Mouse (Mus musculus) ES-E14 (cell line): Measurements from ENCODE around the gene Bag5. TPM values are rescaled to one million over a fixed set of nuclear protein-coding genes. Genes with fewer than 3 reads are reported as not detected.

ENCODE experiments used
- DNase-seq: peaks from one replicate; pipeline ENCODE4 v3.0.0-alpha.2; 2013; ENCODE audit warnings: low read depth, low spot score
- H3K27ac ChIP-seq: 2 replicates; pipeline ENCODE4 v1.5.1; 2012; ENCODE audit warnings: low read depth, mild to moderate bottlenecking, low read length, moderate library complexity, mixed read lengths; ENCODE audit not compliant: poor library complexity, insufficient read depth, severe bottlenecking
- H3K36me3 ChIP-seq: 2 replicates; pipeline ENCODE4 v1.6.1; 2012; ENCODE audit warnings: mild to moderate bottlenecking, low read length, moderate library complexity, mixed read lengths; ENCODE audit not compliant: control insufficient read depth, poor library complexity, insufficient read depth, severe bottlenecking
- H3K4me1 ChIP-seq, 2 experiments: fragments of 150-350 bp in 1 of 2; sonication (generic) in 1 of 2; 2 replicates each; pipeline ENCODE4 v1.6.1; 2012; ENCODE audit warnings: low read length in 2 of 2, mild to moderate bottlenecking in 1 of 2, mixed read lengths in 1 of 2; ENCODE audit not compliant: control insufficient read depth in 2 of 2, insufficient read depth in 2 of 2, poor library complexity in 1 of 2
- H3K4me3 ChIP-seq, 2 experiments: fragments of 150-350 bp in 1 of 2; sonication (generic) in 1 of 2; 2 replicates each; pipeline ENCODE4 v1.5.1; 2012; ENCODE audit warnings: low read length in 2 of 2, low read depth in 1 of 2, mild to moderate bottlenecking in 1 of 2, mixed read lengths in 1 of 2; ENCODE audit not compliant: insufficient read depth in 1 of 2, poor library complexity in 1 of 2, severe bottlenecking in 1 of 2
- H3K9ac ChIP-seq: 2 replicates; pipeline ENCODE4 v1.6.1; 2012; ENCODE audit warnings: low read depth, mild to moderate bottlenecking, low read length, mixed read lengths; ENCODE audit not compliant: poor library complexity, insufficient read depth, severe bottlenecking
- H3K9me3 ChIP-seq: fragments of 150-350 bp; sonication (generic); 2 replicates; pipeline ENCODE4 v1.6.1; 2012; ENCODE audit warnings: low read depth, mild to moderate bottlenecking, low read length; ENCODE audit not compliant: control insufficient read depth, insufficient read depth
- CHD2 ChIP-seq: IDR thresholded peaks from 2 replicates; pipeline ENCODE4 v1.6.1; 2014; ENCODE audit warnings: mild to moderate bottlenecking, low read depth, low read length, inconsistent platforms
- HCFC1 ChIP-seq: IDR thresholded peaks from 2 replicates; pipeline ENCODE4 v1.6.1; 2012; ENCODE audit warnings: low read length, inconsistent platforms, borderline replicate concordance; ENCODE audit not compliant: insufficient read depth
- MAFK ChIP-seq: IDR thresholded peaks from 2 replicates; pipeline ENCODE4 v1.6.1; 2014; ENCODE audit warnings: mild to moderate bottlenecking, low read depth, low read length, inconsistent platforms; ENCODE audit not compliant: insufficient read depth
- ZC3H11A ChIP-seq: IDR thresholded peaks from 2 replicates; pipeline ENCODE4 v1.6.1; 2012; ENCODE audit warnings: low read depth, mild to moderate bottlenecking, inconsistent platforms, low read length, borderline replicate concordance
- ZNF384 ChIP-seq: IDR thresholded peaks from 2 replicates; pipeline ENCODE4 v1.6.1; 2012; ENCODE audit warnings: low read depth, low read length, inconsistent platforms
- in situ Hi-C, 2 experiments: fragments of 600-800 bp; cut with MboI; formaldehyde crosslinking; loops; one replicate each; pipeline ENCODE4 v1.15.1; 2025; ENCODE audit warnings: low sequenced_read_pairs in 2 of 2, inconsistent platforms in 1 of 2; ENCODE audit not compliant: unreplicated experiment in 2 of 2
- total RNA-seq: library from RNA; depleted of rRNA; stranded (reverse); fragments of 300-350 nt; gene quantifications from 2 replicates; pipeline ENCODE4 v1.2.3, GENCODE M21; 2012

The Bag5 gene
- total RNA-seq, 1 experiment = 14.8 TPM

GRCm38 (mm10) chr12:111712476-111712875, 581 bp downstream of the Bag5 start:
- peak overlapping the region; percentile 84 to 93 for H3K4me3 ChIP-seq
- H3K9me3 ChIP-seq = no peaks in the 10 kb centered on the region
- DNase-seq = no peak
- H3K27ac ChIP-seq = 0 out of 2 replicates have a peak overlapping the region, but pooled peaks have one; percentile 17
- H3K9ac ChIP-seq = peak overlapping the region; percentile 86
- TF ChIP-seq CHD2 (no peak), MAFK (no peak), ZC3H11A (no peak), ZNF384 (no peak), HCFC1 (no peak)
- peaks cover 12% of the 10 kb centered on the region for H3K36me3 ChIP-seq
- H3K4me1 ChIP-seq = peaks cover 0 to 18% of the 10 kb centered on the region in 2 experiments; a peak in 3 of 4 replicates
- in situ Hi-C loops = no loop called here

- H3K4me3 ChIP-seq = no peak overlapping the region
- H3K27ac ChIP-seq = no peak overlapping the region
- TF ChIP-seq MAFK (no peak), CHD2 (no peak), HCFC1 (no peak), ZNF384 (no peak), ZC3H11A (no peak)
- in situ Hi-C loops = no loop called here
- no peak overlapping the region for H3K9ac ChIP-seq
- H3K4me1 ChIP-seq = peaks cover 0 to 17% of the 10 kb centered on the region in 2 experiments; a peak in 2 of 4 replicates
- no peak for DNase-seq
- no peaks in the 10 kb centered on the region for H3K9me3 ChIP-seq
- H3K36me3 ChIP-seq = peaks cover 12% of the 10 kb centered on the region
Measured at GRCm38 (mm10) chr12:111710091-111710490, 3.0 kb downstream of the Bag5 start.

- peaks cover 0 to 21% of the 10 kb centered on the region in 2 experiments; a peak in 2 of 4 replicates for H3K4me1 ChIP-seq
- no peak overlapping the region for H3K4me3 ChIP-seq
- in situ Hi-C loops = no loop called here
- no peak overlapping the region for H3K27ac ChIP-seq
- H3K9ac ChIP-seq = no peak overlapping the region
- peaks cover 12% of the 10 kb centered on the region for H3K36me3 ChIP-seq
- no peaks in the 10 kb centered on the region for H3K9me3 ChIP-seq
- no peak for DNase-seq
- TF ChIP-seq MAFK (no peak), ZNF384 (no peak), CHD2 (no peak), ZC3H11A (no peak), HCFC1 (no peak)
Measured at GRCm38 (mm10) chr12:111708181-111708580, 4.9 kb downstream of the Bag5 start.

- Histone ChIP-seq H3K4me3 (no peak overlapping the region), H3K4me1 (peaks cover 0 to 11% of the 10 kb centered on the region in 2 experiments; a peak in 1 of 4 replicates), H3K9ac (no peak overlapping the region), H3K27ac (no peak overlapping the region), H3K9me3 (no peaks in the 10 kb centered on the region), H3K36me3 (peaks cover 5% of the 10 kb centered on the region)
- in situ Hi-C loops = no loop called here
- no peak for DNase-seq
- TF ChIP-seq ZC3H11A (no peak), CHD2 (no peak), HCFC1 (no peak), ZNF384 (no peak), MAFK (no peak)
Measured at GRCm38 (mm10) chr12:111705186-111705973, 7.7 kb downstream of the Bag5 start.
